Mouse (Mus musculus) T-cell, adult 2 months (primary cell): ENCODE measurements around the gene Stac.

ENCODE experiments used
- DNase-seq: peaks from one replicate; pipeline ENCODE4 v3.0.0; 2022; ENCODE audit warnings: low spot score

Stac gene

DNA sequence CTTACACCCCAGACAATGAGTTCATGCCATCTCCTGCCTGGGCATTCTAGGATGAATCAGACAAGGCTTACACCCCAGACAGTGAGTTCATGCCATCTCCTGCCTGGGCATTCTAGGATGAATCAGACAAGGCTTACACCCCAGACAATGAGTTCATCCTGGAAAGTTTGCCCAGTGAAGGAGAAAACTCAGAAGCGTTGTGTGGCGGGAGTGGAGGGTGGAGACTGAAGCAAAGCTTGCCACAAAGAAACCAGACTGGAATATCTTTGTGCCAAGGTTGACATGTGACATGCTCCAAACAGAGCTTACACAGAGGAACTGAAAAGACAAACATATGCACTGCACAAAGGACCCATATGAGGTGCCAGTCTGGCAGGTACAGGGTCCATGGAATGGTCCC lies 102.6 kb downstream of the Stac start:
- no peak for DNase-seq

DNA sequence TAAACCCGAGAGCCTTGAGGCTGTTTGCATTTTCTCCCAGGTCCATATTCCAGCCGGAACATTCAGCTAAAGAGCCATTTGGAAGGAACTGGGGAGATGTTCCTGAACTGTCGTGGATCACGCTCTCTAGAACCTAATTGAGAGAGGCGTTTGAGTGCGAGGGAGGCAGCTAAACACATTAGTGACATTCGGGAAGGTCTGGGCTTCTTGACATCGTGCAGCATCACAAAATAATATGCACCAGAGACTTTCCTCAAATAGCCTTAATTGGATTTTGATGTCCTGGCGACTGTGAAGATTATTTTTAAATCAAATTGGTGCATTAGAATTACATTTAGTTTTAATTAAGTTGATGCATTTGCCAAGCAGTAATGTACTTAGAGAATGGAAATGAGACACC lies 111.4 kb downstream of the Stac start:
- no peak for DNase-seq

DNA sequence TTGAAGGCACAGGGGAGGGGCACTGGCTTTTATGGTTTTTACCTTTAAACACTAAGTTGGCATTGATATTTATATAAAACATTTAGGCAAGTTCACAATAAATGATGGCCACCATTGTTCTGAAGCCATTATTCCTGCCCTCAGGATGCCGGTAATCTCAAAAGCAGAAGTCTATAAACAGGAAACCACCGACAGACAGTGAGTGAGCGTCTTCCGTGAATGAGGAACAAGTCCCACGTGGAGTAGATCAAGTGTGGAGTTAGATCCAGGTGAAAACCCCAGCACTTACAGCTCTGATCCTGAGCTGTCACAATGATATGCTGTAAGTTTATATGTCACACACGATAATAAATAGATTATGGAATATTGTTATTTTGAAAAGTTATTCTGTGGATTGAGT lies 112.7 kb downstream of the Stac start:
- no peak for DNase-seq

DNA sequence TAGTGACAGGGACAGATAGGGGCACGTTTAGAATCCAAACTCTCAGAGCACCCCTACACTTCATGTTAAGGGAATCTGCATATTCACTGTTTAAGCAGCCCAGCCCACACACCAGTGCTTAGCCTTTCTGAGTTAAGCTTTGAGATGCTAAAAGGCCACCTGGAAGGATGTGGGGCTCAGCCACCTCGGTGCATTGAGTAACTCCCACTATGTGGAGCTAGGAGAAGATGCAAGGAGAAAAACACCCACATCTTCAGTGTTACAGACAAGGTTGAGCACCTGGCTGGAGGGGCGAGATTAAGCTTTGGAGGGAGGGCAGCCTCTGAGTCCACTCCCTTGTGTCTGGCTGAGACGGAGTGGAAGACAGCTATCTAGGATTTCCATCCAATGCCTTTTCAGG lies 114.3 kb downstream of the Stac start:
- no peak for DNase-seq

DNA sequence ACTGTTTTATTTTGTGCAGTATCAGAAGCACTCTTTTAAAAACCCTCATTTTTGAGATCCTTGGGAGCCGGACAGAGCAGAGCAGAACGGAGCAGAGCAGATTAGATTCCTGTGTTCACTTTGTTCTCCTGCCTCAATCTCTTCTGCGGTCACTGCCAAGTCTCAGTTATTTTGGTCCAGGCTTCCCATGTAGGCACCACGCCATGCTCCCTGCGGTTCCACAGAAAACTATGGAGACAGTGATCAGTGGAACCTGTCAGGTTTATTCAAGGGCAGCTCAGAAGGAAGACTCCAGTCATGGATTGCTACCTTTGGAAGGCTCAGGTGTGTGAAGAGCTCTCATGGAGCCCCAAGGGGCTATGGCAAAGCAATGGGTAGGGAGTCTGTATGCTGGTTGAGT lies 116.3 kb downstream of the Stac start:
- no peak for DNase-seq

DNA sequence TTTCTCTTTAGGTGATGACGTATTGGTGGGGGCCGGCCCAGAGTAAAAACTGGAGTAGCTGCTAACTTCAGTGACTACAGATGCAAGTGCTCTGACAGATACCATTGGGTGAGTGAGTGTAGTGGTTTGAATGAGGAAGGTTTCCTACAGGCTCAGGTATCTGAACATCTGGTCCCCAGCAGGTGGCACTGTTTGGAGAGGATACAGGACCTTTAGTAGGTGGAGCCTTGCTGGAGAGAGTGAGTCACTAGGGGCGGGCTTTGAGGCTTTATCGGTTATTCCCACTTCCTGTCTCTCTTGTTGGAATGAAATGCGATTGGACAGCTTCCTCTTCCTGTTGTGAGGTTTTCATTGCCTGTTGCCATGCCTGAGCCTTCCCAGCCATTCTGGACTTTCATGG lies 118.5 kb downstream of the Stac start:
- no peak for DNase-seq

DNA sequence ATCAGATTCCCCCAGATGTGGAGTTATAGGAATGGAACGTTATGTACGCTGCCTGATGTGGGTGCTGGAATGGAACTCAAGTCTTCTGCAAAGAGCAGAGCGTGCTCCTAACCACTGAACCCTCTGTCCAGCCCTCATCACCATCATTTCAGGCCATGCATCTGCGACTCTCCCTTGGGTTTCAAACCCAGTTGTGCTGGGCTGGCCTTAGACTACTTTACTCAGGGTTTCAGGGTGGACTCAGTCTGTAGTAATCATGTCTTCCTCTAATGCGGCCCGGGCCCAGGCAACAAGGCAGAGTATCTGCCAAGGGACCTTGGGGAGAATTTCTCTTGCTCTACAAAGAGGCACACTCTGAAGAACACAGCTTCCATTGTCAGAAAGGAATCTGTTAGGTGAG lies 126.0 kb downstream of the Stac start:
- DNase-seq = no peak

DNA sequence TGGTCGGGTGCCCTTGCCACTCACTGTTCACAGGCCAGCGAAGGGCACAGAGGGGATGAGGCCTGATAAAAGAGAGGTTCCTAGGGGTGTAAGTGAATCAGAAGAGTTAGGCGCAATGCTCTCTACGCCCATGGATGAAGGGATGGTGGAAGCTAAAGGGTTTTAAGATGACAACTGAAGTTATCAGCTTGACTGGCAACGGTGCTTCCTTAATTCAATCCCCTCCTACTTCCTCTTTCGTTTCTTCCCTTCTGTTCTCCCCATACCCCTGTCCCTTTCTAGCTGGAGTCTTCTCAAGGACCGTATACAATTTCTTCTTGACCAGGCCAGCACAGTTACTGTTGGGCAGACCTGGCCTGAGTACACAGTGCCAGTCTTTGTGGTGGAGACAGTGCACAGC lies 126.9 kb downstream of the Stac start:
- no peak for DNase-seq

DNA sequence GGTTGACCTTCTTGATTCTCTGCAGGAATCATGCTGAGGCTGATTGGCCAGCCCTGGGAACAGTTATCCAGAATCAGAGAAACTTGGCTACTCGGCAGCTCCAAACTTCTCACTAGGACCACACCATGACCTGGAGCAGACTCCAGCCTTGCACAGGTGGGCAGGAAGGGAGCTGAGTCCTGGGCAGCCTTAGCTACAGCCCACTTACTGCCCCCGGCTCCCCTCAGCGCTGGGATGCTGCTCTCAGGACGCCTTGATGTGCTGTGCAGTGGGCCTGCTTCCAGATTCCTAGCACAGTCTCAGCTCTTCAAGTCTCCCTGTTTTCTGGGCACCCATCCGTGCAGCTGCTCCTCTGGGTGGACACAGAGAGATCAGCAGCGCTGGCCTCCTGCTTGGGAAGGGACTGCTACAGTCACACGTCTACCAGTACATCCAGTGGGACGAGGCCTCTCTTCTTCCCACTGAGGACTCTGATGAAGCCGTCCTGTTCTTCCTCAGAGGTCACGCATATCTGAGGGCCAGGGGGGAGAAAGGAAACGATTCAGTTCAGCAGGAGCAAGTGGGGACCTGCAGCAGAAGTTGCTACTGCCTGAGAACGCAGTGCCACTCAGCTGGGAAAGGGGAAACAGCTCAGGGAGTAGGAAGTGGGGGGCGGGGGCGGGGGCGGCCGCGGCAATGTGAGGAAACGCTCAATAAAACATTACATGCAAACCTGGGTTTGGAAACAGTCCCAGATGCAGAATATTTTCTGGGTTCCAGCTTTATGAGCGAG lies 127.7 kb downstream of the Stac start:
- DNase-seq = no peak

DNA sequence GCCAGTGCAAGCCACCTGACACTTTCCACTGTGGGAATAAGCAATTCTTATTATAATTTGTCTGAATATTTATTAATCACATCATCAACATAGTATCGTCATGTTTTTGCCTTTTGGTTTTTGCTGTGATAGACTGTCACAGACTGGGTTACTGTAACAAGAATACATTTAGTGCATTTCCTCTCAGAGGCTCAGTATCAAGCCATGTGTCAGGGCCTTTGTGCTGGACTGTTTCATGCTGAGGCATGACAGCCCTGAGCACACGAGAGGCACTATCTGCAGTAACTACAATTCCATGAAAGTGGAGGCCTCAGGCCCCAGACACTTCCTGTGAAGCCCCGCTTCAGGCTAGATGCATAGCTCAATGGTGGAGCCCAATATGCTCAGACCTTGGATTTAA lies 133.4 kb downstream of the Stac start:
- DNase-seq = no peak

DNA sequence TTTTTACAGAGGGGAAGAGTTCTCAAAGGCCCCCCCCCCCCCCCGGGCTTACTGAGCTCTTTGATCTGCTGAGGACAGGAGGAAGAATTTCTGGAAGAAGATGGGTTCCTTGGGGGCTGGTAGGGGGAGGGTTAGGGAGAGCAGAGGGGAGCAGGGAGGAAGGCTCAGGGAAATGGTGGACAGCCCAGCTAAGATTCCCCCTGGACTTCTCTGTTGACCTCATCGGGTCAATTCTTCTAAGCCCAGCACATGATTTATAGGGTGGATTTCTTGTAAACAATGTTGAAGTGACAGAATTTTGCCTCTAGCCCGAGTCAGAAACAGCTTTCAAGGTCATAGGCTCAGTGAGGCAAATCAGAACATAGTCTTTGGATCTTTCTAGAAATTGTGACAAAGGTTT lies 137.3 kb downstream of the Stac start:
- no peak for DNase-seq

DNA sequence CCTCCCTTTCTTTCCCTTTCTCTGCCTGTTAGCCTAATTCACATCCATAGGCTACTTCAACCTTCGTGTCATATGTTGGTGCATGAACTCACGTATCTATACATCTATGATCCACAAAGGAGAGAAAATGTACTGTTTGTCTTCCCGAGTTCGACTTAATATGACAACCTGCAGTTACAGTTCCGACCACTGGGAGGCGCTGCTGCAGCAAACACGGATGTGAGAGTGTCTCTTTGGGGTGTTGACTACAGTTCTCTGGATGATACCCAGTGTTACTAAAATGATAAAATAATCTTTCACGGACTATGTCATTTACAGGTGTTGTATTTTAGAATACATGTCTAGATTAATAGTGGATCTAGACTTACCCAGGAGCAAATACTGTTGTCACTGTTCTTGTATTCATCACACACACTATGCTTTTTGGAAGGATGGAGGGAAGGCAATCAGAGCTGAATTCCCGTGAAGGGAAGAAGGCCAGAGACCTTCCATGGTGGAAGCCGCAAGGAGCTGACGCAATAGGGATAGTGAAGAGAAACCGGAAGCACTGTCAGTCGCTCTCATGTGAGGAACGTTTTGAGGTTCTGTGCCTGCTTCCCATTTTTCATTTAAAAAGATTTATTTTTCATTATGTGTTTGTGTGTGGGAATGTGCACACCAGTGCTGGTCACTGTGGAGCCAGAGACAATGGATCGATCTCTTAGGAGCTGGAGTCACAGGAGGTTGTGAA lies 138.5 kb downstream of the Stac start:
- no peak for DNase-seq

DNA sequence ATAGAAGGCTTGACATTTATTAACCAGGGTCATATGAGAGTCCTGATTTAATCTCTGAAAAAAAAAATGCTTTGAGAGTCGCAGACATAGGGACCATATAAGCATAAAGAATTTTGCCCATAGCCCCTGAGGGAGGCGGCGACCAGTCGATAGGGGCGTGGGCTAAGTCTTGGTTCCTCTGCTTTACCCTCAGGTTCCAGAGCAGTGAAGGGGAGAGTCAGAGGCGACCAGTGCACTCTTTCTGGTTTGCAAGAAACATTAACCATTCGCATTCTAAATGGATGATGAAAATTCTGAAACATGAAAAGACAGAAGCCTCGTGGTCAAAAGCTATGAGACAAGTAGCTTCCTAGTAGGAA lies 139.2 kb downstream of the Stac start:
- no peak for DNase-seq

DNA sequence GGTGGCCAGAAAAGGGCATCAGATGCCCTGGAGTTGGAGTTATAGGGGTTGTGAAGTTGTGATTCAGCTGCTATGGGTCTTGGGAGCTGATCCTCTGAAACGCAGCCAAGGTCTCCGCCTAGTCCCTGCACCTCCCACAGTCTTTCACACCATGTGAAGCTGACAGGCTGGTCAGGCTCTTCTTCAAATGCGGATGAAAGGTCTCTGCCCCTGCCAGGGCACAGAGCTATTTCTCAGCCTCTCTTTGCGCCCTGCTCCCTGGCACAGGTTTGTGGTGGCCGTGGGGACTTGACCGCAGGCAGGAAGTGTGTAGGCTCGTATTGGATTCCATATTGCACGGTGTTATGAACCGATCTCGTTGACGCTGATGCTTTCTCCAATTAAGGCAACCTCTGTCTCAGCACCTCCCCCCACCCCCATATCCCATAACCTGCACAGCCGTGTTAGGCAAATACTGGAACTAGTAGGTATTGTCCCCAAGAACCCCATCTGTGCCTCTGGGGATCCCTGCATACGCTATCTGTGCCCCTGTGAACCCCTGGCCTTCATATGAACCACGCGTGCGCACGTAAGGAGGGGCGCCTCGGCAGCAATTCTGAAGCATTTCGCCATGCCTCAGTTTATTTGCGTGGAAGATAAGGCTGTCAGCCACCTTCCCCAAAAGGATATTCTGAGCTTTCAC lies 139.7 kb downstream of the Stac start:
- no peak for DNase-seq

DNA sequence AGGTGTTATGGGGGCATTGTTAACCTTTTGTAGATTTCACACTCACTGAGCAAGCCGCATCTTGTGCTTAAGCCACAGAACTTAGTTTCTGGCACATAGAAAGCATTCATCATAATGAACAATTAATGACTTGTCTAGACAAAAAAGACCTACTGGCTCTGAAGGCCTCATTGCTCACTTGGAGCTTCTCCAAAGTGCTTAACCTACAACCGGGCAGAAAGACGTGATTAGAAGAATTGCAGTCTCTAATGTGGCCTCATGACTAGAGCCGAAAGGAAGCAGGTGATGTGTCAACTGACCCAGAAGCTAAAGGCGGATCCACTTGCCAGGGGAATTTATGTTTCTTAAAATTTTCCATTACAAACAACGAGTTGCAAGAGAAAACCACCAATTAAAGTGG lies 147.5 kb downstream of the Stac start:
- no peak for DNase-seq

DNA sequence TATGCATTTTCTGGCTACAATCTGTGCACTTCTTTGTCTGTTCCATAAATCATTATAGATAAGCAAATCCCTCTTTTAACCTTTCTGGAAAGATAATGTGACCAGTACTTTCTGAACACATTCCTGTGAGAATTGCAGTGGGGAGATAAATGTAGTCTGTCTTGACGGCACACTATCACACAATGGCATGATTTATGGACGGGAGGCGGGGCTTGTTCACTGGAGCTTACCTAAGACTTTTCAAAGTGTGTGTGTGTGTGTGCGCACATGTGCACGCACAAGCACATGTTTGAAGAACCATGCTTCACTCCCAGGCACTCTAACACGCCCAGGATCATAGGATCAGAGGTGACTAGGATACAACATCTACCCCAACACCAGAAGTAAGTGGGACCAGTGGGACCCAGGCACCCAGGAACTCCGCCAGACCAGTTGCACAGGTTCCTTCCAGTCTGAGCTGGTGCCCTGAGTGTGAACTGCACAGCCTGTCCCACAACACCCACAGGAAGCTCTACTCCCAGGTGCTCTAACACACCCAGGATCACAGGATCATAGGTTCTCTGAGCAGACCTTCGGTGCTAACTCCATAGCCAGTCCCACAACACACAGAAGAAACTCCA lies 154.6 kb downstream of the Stac start:
- no peak for DNase-seq

DNA sequence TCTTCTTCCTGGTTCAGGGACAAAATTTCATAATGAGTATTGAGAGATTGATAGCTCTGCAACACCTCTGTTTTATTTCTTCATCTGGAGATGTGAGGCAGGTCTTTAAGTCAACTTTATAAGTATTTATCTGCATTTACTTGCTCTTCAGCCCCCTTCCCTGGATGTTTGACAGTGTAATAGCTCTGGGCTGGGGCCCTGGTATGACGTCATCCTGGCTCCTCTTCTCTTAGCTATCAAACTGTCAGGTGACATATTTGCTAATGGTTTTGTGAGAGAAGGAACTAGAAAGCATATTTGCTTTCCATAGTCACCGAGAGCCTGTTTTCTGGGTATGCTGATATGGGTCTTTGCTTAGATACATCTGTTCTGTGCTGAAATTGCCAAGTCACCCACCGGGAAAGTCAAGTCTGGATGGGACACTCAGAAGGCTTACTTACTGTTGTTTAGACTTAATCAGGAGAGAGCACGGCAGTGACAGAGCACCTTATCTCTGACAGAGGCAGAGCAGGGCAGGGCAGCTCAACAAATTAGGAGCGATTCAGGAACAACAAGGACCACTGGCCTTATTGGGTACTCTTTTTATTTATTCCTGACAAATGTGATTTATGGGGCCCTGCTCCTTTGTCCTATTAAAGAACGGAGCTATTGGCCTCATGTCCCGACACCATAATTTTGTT lies 155.3 kb downstream of the Stac start:
- DNase-seq = no peak

DNA sequence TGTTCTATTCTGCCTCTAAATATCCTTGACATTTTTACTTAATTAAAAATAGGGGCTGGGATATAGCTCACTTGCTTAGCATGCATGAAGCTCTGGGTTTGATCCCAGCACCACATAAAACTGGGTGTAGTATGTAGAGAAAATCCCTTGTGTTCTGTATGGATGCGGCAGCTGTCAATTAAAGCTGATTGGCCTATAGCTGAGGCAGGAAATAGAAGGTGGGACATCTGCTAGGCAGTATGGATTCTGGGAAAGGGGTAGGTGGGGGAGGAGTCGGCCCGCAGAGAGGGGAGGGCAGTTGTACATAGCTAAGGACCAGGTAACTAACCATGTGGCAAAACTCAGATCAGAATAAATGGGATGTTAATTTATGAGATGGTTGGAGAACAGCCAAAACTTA lies 166.3 kb downstream of the Stac start:
- no peak for DNase-seq

DNA sequence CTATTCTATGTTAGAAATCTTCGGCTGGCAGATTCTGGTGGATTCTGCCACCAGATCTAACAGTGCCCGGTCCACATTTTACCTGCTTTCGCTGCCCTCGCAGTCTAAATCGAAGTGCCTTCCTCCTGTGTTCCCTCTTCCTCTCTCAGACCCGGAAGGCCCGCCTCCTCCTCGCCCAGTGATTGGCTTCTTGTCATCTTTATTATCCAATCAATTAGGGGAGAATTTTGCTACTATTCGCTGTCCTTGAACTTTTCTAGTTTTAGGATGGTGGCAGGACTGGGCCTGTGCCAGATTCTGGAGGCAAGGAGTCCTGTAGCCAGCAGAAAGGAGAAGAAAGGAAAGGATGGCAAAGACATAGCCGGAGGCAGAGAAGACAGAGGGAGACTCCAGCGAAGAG lies 167.0 kb downstream of the Stac start:
- no peak for DNase-seq

DNA sequence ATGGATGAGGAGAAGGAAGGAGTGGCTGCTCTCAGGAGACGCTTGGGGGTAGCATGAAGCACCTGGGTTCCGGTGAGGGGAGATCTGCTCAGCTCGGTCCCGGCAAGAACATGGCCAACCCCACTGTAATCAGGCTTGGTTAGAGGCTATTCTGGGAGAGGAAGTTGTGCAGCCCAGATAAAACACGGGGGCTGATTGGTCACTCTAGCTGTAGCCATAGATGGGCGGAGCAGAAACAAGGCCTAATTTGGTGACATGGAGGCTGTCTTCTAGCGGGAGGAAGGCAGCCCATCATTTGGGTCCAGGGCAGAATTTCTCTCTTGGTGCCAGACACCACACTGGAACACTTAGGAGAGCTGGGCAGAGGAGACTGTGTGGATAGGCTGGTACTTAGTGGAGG lies 167.9 kb downstream of the Stac start:
- no peak for DNase-seq

DNA sequence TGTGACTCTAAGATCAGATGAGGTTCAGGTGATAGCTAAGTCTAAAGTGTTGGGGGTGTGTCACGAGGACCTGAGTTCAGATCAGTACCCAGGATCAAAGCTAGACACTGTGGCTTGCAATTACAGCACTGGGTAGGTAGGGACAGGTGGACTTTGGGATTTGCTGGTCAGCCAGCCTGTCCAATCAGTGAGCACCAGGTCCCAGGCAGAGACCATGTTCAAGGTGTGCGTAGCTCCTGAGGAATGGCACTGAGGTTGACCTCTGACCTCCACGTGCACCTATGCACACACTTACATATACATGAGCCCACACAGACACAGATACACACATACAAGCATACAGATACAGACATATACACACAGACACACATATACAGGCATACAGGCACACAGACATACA lies 174.6 kb downstream of the Stac start:
- DNase-seq = no peak
